Mouse (Mus musculus) limb, embryonic 12.5 days (tissue): ENCODE results near the gene Tbk1. TPM values are rescaled to one million over a fixed set of nuclear protein-coding genes. Genes with fewer than 3 reads are reported as not detected.

Source experiments
- ATAC-seq: fragments of 200-750 bp; cut with Nextera tagmentation; 2 replicates; pipeline ENCODE4 v1.8.0; 2017; ENCODE audit warnings: low read depth, moderate TSS enrichment; ENCODE audit not compliant: insufficient number of reproducible peaks, insufficient read depth, low FRiP score, low TSS enrichment
- H3K27ac ChIP-seq: fragments of 300-500 bp; sonication (generic); 2 replicates; pipeline ENCODE4 v1.5.1; 2016; ENCODE audit warnings: mild to moderate bottlenecking, moderate library complexity
- H3K27me3 ChIP-seq: fragments of 300-500 bp; sonication (generic); 2 replicates; pipeline ENCODE4 v1.6.1; 2016; ENCODE audit warnings: mild to moderate bottlenecking, moderate library complexity
- H3K36me3 ChIP-seq: fragments of 300-500 bp; sonication (generic); 2 replicates; pipeline ENCODE4 v1.6.1; 2016; ENCODE audit warnings: mild to moderate bottlenecking, moderate library complexity
- H3K4me1 ChIP-seq: fragments of 300-500 bp; sonication (generic); replicated peaks from 2 replicates; pipeline ENCODE4 v1.6.1; 2016
- H3K4me2 ChIP-seq: fragments of 300-500 bp; sonication (generic); 2 replicates; pipeline ENCODE4 v1.6.1; 2016; ENCODE audit warnings: mild to moderate bottlenecking, moderate library complexity
- H3K4me3 ChIP-seq: fragments of 300-500 bp; sonication (generic); replicated peaks from 2 replicates; pipeline ENCODE4 v1.5.1; 2016; ENCODE audit warnings: mild to moderate bottlenecking
- H3K9ac ChIP-seq: fragments of 300-500 bp; sonication (generic); replicated peaks from 2 replicates; pipeline ENCODE4 v1.6.1; 2016; ENCODE audit warnings: mild to moderate bottlenecking, moderate library complexity
- H3K9me3 ChIP-seq: fragments of 300-500 bp; sonication (generic); 2 replicates; pipeline ENCODE4 v1.6.1; 2016; ENCODE audit warnings: mild to moderate bottlenecking, moderate library complexity
- WGBS: fragments of 180-500 bp; shearing (Covaris S2); methylation state at CpG from one replicate; pipeline ENCODE4 v1.1.7; 2016; 5-methylcytosine and 5-hydroxymethylcytosine counted together
- polyA plus RNA-seq: library from polyadenylated mRNA; unstranded; fragments of >200 nt; fragmentation: Nextera tagmentation; extraction: Ambion mirVana; gene quantifications from 2 replicates; pipeline ENCODE4 v1.2.1, GENCODE M21; 2016

The Tbk1 gene
- polyA plus RNA-seq: 33.7 and 34.4 TPM in 2 replicates

DNA sequence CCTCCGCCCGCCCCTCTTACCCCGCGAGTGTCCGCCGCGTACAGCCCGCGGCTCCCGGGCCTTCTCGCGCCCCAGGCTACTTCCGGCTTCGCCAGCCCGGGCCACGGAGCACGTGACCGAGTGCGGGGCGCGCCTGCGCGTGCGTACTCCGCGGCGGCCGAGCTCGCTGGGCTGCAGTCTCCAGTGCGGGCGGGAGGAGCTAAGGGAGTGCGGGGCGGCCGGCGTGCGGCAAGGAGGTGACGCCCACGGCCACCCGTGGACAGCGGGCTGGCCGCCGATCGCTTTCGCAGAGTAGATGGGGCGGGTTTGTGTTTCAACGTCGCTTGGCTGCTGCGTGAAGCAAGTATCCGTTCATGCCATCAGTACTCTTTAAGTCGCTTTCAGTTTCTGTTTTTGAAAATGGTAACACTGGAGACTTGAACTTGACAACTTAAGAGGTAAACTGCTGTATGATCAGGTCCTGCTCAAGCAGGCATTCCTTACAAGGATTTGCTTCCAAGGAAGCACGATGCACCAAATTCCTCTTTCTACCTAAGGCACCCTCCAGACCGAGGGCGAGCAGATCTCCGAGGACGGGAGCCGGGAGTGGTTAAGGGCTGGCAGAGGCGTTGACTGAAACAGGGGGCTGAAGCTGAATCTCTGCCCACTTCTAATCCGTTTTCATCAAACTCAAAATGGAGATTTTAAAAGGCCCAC is at the start of gene Tbk1:
TSS of gene Tbk1 (minus strand) at position 113 of the 696 bp plus-strand sequence.
- Histone ChIP-seq H3K36me3 (peaks cover 55% of the 10 kb centered on the region), H3K27ac (peak within 1 kb of the TSS; percentile 60), H3K4me2 (peak within 1 kb of the TSS; percentile 76), H3K4me1 (peaks cover 10% of the 10 kb centered on the region), H3K9me3 (no peaks in the 10 kb centered on the region), H3K27me3 (no peaks in the 10 kb centered on the region), H3K9ac (peak within 1 kb of the TSS; percentile 89), H3K4me3 (peak within 1 kb of the TSS; percentile 86)
- peak; percentile 95 for ATAC-seq
- WGBS: under 1% methylated on average over 51 of the region's 58 CpGs

DNA sequence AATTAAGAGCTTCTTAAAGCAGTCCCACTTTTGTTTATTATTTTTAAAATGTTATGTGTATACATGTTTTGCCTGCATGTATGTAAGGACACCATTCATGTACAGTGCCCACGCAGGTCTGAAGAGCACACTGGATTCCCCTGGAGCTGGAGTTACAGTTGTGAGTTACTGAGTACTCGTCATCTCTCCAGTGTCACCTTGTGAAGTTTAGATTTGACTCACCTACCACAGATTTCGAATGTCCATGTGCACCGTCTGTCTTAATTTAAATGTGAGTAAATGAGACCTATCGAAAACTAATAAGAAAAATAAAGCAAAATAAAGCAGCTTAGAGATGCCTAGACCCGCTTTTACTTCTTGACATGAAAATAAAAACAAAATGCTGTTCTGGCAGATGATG is 49.7 kb upstream of the Tbk1 start:
- H3K27me3 ChIP-seq: peaks cover 4% of the 10 kb centered on the region; the same call in 1 of the 2 replicates
- H3K4me1 ChIP-seq: peaks cover 4% of the 10 kb centered on the region; the same call in 1 of the 2 replicates
- 83% methylated on average over 6 of the region's 6 CpGs for WGBS
- H3K9me3 ChIP-seq: no peaks in the 10 kb centered on the region
- ATAC-seq: no peak
- H3K9ac ChIP-seq: no peak overlapping the region
- H3K27ac ChIP-seq: no peak overlapping the region
- H3K4me3 ChIP-seq: no peak overlapping the region
- H3K36me3 ChIP-seq: no peaks in the 10 kb centered on the region
- no peak overlapping the region for H3K4me2 ChIP-seq

DNA sequence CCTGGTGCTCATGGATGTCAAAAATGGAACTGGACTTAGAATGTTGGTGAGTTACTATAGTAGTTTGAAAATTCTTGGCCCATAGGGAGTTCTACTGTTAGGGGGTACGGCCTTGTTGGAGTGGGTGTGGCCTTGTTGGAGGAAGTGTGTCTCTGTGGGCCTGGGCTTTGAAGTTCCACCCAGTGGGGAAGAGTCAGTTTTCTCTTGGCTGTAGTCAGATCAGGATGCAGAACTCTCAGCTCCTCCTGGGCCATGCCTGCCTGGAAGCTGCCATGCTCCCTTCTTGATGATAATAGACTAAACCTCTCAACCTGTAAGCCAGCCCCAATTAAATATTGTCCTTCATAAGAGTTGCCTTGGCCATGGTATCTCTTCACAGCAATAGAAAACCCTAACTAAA is 47.6 kb upstream of the Tbk1 start:
- H3K4me3 ChIP-seq: no peak overlapping the region
- 48% methylated on average over 1 of the region's 1 CpGs for WGBS
- H3K4me2 ChIP-seq: no peak overlapping the region
- no peaks in the 10 kb centered on the region for H3K9me3 ChIP-seq
- no peaks in the 10 kb centered on the region for H3K27me3 ChIP-seq
- no peak overlapping the region for H3K9ac ChIP-seq
- no peak overlapping the region for H3K27ac ChIP-seq
- H3K36me3 ChIP-seq: no peaks in the 10 kb centered on the region
- H3K4me1 ChIP-seq: no peaks in the 10 kb centered on the region
- no peak for ATAC-seq

DNA sequence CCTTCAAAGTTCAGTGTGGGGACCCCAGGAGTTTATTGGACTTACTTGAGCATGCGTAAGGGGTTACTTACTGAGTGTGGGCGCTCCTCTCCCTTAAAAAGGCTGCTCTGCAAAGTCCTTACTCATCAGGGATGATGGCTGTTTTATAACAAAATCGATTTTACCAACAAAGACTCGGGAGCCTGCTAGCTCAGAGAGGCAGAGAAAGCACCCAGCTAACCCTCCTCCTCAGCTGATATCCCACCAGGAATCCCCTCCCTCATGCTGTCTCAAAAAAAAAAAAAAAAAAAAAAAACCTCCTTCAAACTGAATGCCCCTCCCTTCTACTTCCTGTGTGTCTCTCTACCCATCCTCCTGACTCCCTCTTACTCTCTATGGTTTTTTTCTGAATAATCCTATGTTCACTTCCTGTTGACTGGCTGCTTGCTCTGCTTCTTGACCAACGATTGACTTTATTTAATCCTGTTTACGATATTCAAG is 42.0 kb upstream of the Tbk1 start:
- no peak overlapping the region for H3K9ac ChIP-seq
- no peaks in the 10 kb centered on the region for H3K27me3 ChIP-seq
- H3K27ac ChIP-seq: no peak overlapping the region
- no peak overlapping the region for H3K4me3 ChIP-seq
- H3K36me3 ChIP-seq: no peaks in the 10 kb centered on the region
- H3K9me3 ChIP-seq: no peaks in the 10 kb centered on the region
- peaks cover 13% of the 10 kb centered on the region for H3K4me1 ChIP-seq
- H3K4me2 ChIP-seq: no peak overlapping the region
- 87% methylated on average over 6 of the region's 6 CpGs for WGBS
- ATAC-seq: no peak

DNA sequence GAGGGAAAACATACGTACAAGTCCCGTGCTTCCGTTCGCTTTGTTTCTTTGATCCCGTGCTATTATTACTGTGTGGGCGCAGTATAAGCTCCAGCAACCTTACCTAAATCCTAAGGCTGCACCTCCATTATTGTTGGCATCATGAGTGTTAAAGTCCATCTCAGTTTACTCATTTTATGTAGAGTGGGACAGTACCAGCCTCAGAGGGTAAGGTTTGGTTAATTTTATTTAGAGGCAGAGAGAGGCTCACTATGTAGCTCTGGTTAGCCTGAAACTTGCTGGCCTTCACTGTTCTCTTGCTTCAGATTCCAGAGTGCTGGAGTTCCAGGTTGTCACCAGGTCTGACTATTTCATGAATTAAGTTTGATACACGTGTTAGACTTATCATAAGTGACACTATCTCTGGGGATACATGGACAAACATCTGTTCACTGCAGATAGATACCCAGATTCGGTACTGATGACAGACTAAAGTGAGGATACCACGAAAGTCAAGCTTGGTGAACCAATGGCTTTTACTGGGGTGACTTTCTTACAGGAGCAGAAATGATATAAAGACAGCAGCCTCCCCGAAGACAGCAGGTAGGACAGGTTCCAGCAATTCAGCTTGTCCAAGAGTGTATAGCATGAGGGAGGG is 40.7 kb upstream of the Tbk1 start:
- Histone ChIP-seq H3K27ac (no peak overlapping the region), H3K27me3 (no peaks in the 10 kb centered on the region), H3K4me1 (peaks cover 13% of the 10 kb centered on the region), H3K4me2 (peak overlapping the region; percentile 61), H3K36me3 (peaks cover 6% of the 10 kb centered on the region), H3K9me3 (no peaks in the 10 kb centered on the region), H3K9ac (no peak overlapping the region), H3K4me3 (peak overlapping the region; percentile 85; the same call in 1 of the 2 replicates)
- ATAC-seq: no peak
- 87% methylated on average over 10 of the region's 10 CpGs for WGBS

DNA sequence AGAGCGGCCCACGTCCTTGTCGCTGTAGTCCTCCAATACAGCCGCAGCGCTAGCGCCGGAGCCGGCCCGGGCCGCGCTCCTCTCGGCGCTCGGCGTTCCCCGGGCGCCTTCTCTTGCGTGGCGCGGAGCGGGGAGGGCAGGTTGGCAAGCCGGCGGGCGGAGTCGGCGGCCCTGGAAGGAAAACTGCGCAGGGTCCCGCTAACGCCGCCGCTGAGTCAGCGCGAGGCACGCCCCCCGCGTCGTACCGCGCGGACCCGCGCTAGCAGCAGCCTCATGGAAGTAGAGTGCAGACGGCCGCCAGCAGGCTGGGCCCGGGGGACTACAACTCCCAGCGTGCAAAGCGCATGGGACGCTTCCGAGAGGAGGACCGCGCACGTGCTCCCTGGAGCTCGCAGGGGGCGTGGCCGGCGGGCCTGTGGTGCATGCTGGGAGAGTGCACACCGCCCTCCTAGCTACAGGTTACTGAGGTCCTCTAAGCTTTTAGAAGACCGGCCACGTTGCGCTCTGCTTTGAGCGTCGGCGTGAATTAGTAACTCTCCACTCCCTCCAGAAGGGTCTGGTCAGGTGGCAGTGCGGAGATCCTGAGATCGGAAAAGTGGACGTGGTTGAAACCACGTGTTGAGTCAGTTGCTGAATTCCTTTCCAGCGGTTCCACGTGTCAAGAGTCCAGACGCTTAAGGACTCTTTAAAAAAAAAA is 39.7 kb upstream of the Tbk1 start, which contains the start of gene Xpot:
TSS of gene Xpot (minus strand) at position 147 of the 697 bp plus-strand sequence.
- Histone ChIP-seq H3K4me2 (peak within 1 kb of the TSS; percentile 61), H3K9ac (peak within 1 kb of the TSS; percentile 86), H3K4me3 (peak within 1 kb of the TSS; percentile 85), H3K4me1 (peaks cover 13% of the 10 kb centered on the region), H3K9me3 (no peaks in the 10 kb centered on the region), H3K27ac (peak within 1 kb of the TSS; percentile 95), H3K27me3 (no peaks in the 10 kb centered on the region), H3K36me3 (peaks cover 16% of the 10 kb centered on the region)
- ATAC-seq: peak; percentile 99
- WGBS: under 1% methylated on average over 70 of the region's 70 CpGs

DNA sequence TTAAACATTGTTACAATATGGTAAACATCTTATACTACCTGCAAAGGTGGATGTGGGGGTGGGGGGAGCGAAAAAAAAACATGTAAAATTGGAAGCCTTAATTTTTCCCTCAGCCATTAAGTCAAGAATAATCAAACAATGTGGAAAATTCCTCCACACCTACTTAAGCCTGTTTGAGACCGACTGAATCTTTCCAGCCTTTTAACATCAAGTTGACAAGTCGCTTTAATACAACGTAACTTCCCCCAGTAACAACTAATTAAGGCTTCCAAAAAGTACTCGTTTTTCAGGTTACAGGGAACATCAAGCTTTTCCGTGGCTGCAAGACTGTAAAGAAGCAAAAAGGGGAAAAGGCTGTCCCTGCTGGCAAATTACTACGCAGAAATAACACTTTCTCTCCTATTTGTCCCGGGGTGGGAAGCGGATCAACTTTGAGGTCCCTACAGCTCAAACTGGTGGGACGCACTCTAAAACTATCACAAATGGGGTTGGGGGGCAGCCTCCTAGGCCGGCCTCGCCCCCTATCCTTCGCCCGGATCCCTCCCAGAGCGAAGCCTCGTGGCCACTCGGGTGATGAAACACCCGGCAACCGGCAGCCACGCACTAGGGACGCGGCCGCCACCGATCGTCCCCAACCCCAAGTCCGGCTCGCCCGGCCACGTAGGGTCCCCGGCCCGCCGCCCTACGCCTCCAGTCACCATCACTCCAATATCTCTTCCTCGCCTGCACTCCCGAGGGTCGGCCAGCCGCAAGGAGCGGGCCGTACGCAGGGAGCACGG is 39.0 kb upstream of the Tbk1 start:
- WGBS: under 1% methylated on average over 41 of the region's 41 CpGs
- Histone ChIP-seq H3K4me2 (peak overlapping the region; percentile 61), H3K27ac (peak overlapping the region; percentile 95), H3K9ac (peak overlapping the region; percentile 86), H3K4me1 (peaks cover 13% of the 10 kb centered on the region), H3K36me3 (peaks cover 24% of the 10 kb centered on the region), H3K9me3 (no peaks in the 10 kb centered on the region), H3K4me3 (peak overlapping the region; percentile 85), H3K27me3 (no peaks in the 10 kb centered on the region)
- no peak; the same call in 1 of the 2 replicates for ATAC-seq

DNA sequence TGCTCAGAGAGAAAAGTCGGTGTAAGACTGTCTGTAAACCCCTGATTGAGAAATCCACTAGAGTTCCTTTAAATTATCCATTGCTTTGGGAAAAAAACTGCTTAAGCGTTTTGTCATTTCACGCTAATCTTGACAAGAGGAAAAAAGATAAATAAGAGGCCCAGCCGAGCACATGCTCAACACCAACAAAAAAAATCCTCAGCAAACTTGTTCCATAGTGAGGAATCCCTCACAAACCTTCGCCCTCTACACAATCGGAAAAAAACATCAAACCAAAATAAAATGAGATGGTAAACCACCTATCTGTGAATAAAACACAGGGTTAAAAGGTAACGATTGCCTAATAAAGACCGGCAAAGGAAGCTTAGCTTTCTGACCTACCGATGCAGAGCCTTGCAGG is 38.4 kb upstream of the Tbk1 start:
- H3K9me3 ChIP-seq: no peaks in the 10 kb centered on the region
- 21% methylated on average over 9 of the region's 9 CpGs for WGBS
- H3K27ac ChIP-seq: no peak overlapping the region
- H3K27me3 ChIP-seq: no peaks in the 10 kb centered on the region
- H3K4me1 ChIP-seq: peaks cover 13% of the 10 kb centered on the region
- ATAC-seq: no peak
- peak overlapping the region; percentile 61 for H3K4me2 ChIP-seq
- peak overlapping the region; percentile 85 for H3K4me3 ChIP-seq
- peak overlapping the region; percentile 86 for H3K9ac ChIP-seq
- H3K36me3 ChIP-seq: peaks cover 29% of the 10 kb centered on the region

DNA sequence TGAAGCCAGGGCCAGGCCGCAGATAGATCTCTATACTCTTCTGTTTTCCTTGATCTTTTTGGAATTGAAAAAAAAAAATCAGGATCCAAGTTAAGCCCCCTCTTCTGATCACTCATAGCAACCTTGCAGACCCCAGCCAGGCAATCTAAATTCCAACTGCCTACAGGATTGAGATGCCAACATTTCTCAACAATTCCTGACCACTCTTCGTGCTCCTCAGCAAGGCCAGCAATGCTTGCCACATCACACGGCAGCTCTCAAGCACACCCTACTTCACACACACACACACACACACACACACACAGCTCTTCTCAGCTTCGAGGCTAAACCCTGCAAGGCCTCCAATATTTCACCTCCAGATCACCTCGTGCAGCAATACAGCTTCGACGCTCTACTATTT is 37.1 kb upstream of the Tbk1 start:
- H3K4me3 ChIP-seq: no peak overlapping the region
- 89% methylated on average over 7 of the region's 7 CpGs for WGBS
- H3K9me3 ChIP-seq: no peaks in the 10 kb centered on the region
- no peak overlapping the region for H3K9ac ChIP-seq
- H3K4me2 ChIP-seq: no peak overlapping the region
- peaks cover 13% of the 10 kb centered on the region for H3K4me1 ChIP-seq
- ATAC-seq: no peak
- peaks cover 41% of the 10 kb centered on the region for H3K36me3 ChIP-seq
- no peak overlapping the region for H3K27ac ChIP-seq
- no peaks in the 10 kb centered on the region for H3K27me3 ChIP-seq

DNA sequence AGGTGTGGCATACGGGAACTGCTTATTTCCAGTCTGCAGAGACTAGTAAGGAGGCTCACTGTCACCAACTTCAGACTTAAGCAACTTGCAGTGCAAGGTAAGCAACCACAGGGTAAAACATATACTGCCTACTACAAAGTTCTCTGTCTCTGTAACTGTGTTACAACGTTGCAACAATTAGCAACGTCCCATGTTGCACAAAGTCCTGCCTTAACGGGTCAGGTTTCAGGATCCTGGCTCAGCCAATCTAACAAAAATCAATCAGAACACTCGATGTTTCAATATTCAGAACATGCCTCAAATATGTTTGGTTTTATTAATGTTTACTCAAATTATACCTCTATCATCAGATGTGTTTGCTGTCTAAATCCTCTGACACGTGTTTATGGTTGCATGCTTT is 35.8 kb upstream of the Tbk1 start:
- WGBS: 85% methylated on average over 6 of the region's 6 CpGs
- Histone ChIP-seq H3K4me3 (no peak overlapping the region), H3K9me3 (no peaks in the 10 kb centered on the region), H3K9ac (no peak overlapping the region), H3K27me3 (no peaks in the 10 kb centered on the region), H3K4me1 (peaks cover 13% of the 10 kb centered on the region), H3K4me2 (no peak overlapping the region), H3K27ac (no peak overlapping the region), H3K36me3 (peaks cover 53% of the 10 kb centered on the region)
- no peak for ATAC-seq
